9 mouse cellular contexts compared by ENCODE assay signal in genomic region chr17:29056699-29057151, GRCm38 (mm10). TPM values are rescaled to one million over a fixed set of nuclear protein-coding genes. Genes with fewer than 3 reads are reported as not detected.
DNase-seq lines count a peak whose midpoint lies in the region; ATAC-seq and TF ChIP-seq lines count a peak whose summit lies in the region.
"Had no signal": no experiment of that assay in that cellular context is flagged by ENCODE, and none has a peak within 500 bp of the region (broad histone marks: within the 10 kb centered on the region; RNA-seq: fewer than 3 reads in every experiment).

No protein-coding gene starts in this region.

- no peak for TF ChIP-seq CTCF in layer of hippocampus, adult 2 months (conservative IDR thresholded peaks at IDR 0.05)

- H3K27ac ChIP-seq in intestine, embryonic 15.5 days: 0 out of 2 replicates have a peak overlapping the region, but pooled peaks have one; percentile 27
- no peak overlapping the region for H3K27ac ChIP-seq in intestine, embryonic 16.5 days (ENCODE audit: low read length)
- peak overlapping the region; percentile 3; the same call in 1 of the 2 replicates for H3K27ac ChIP-seq in forebrain, embryonic 16.5 days (ENCODE audit: low read length)
- H3K27ac ChIP-seq in neural tube, embryonic 13.5 days (replicated peaks): peak overlapping the region; percentile 61
- H3K27ac ChIP-seq in layer of hippocampus, adult 2 months: no peak overlapping the region

- H3K4me2 ChIP-seq in intestine, embryonic 15.5 days (replicated peaks): no peak overlapping the region; the same call in 1 of the 2 replicates
- H3K4me2 ChIP-seq in intestine, embryonic 16.5 days (ENCODE audit: low read depth, low read length): no peak overlapping the region
- no peak overlapping the region for H3K4me2 ChIP-seq in forebrain, embryonic 16.5 days (ENCODE audit: low read length)
- H3K4me2 ChIP-seq in neural tube, embryonic 13.5 days: peak overlapping the region; percentile 24; the same call in 1 of the 2 replicates

- WGBS in intestine, embryonic 15.5 days: 13% methylated on average over 8 of the region's 8 CpGs
- WGBS in intestine, embryonic 16.5 days: 14% methylated on average over 8 of the region's 8 CpGs
- WGBS in forebrain, embryonic 16.5 days: 4% methylated on average over 8 of the region's 8 CpGs
- 4% methylated on average over 8 of the region's 8 CpGs for WGBS in neural tube, embryonic 13.5 days

- no peak overlapping the region for H3K9ac ChIP-seq in intestine, embryonic 15.5 days
- no peak overlapping the region for H3K9ac ChIP-seq in intestine, embryonic 16.5 days (ENCODE audit: low read depth, low read length)
- H3K9ac ChIP-seq in forebrain, embryonic 16.5 days (replicated peaks; ENCODE audit: low read depth, low read length): no peak overlapping the region
- H3K9ac ChIP-seq in neural tube, embryonic 13.5 days: peak overlapping the region; percentile 5; the same call in 1 of the 2 replicates

- peaks cover 26% of the 10 kb centered on the region for H3K4me1 ChIP-seq in intestine, embryonic 15.5 days (replicated peaks)
- H3K4me1 ChIP-seq in intestine, embryonic 16.5 days (ENCODE audit: control insufficient read depth, insufficient read depth, low read length): peaks cover 31% of the 10 kb centered on the region
- H3K4me1 ChIP-seq in forebrain, embryonic 16.5 days (replicated peaks; ENCODE audit: control insufficient read depth, insufficient read depth, low read length): peaks cover 9% of the 10 kb centered on the region
- H3K4me1 ChIP-seq in neural tube, embryonic 13.5 days (replicated peaks): peaks cover 37% of the 10 kb centered on the region

- DNase-seq in R1 (ENCODE audit: low read depth, low spot score): peak; percentile 66
- no peak for DNase-seq in layer of hippocampus, adult 2 months (ENCODE audit: low spot score in 2 of 2)
- DNase-seq in c-Kit-positive CD71-positive TER-119-positive erythroid progenitor cells, embryonic 14.5 days (ENCODE audit: low spot score): no peak
- no peak for DNase-seq in gastrocnemius, adult 18-20 months (ENCODE audit: low spot score)
- DNase-seq: lung, postnatal 10 days had no signal

- H3K27me3 ChIP-seq in intestine, embryonic 15.5 days (replicated peaks): no peaks in the 10 kb centered on the region
- no peaks in the 10 kb centered on the region for H3K27me3 ChIP-seq in intestine, embryonic 16.5 days (replicated peaks; ENCODE audit: control insufficient read depth, insufficient read depth, low read length)
- H3K27me3 ChIP-seq in forebrain, embryonic 16.5 days (replicated peaks; ENCODE audit: control insufficient read depth, insufficient read depth, low read length): no peaks in the 10 kb centered on the region
- no peaks in the 10 kb centered on the region for H3K27me3 ChIP-seq in neural tube, embryonic 13.5 days

- peak; percentile 52; the same call in 1 of the 2 replicates for ATAC-seq in intestine, embryonic 15.5 days
- ATAC-seq in intestine, embryonic 16.5 days: no peak
- ATAC-seq in forebrain, embryonic 16.5 days: 0 out of 2 replicates have a peak, but pooled peaks have one; percentile 43
- ATAC-seq in neural tube, embryonic 13.5 days (ENCODE audit: low read depth): peak; percentile 68

- no peak overlapping the region for H3K4me3 ChIP-seq in intestine, embryonic 15.5 days (replicated peaks)
- H3K4me3 ChIP-seq in intestine, embryonic 16.5 days (ENCODE audit: low read length): no peak overlapping the region
- no peak overlapping the region for H3K4me3 ChIP-seq in forebrain, embryonic 16.5 days (replicated peaks; ENCODE audit: low read length)
- H3K4me3 ChIP-seq in neural tube, embryonic 13.5 days: no peak overlapping the region
- no peak overlapping the region for H3K4me3 ChIP-seq in layer of hippocampus, adult 2 months

- no peaks in the 10 kb centered on the region for H3K9me3 ChIP-seq in intestine, embryonic 15.5 days
- no peaks in the 10 kb centered on the region for H3K9me3 ChIP-seq in intestine, embryonic 16.5 days (ENCODE audit: control insufficient read depth, low read length)
- no peaks in the 10 kb centered on the region for H3K9me3 ChIP-seq in forebrain, embryonic 16.5 days (ENCODE audit: control insufficient read depth, low read length)
- H3K9me3 ChIP-seq in neural tube, embryonic 13.5 days: no peaks in the 10 kb centered on the region

- no peaks in the 10 kb centered on the region for H3K36me3 ChIP-seq in intestine, embryonic 15.5 days
- no peaks in the 10 kb centered on the region for H3K36me3 ChIP-seq in intestine, embryonic 16.5 days (ENCODE audit: control insufficient read depth, insufficient read depth, low read length)
- H3K36me3 ChIP-seq in forebrain, embryonic 16.5 days (ENCODE audit: control insufficient read depth, insufficient read depth): no peaks in the 10 kb centered on the region
- H3K36me3 ChIP-seq in neural tube, embryonic 13.5 days: no peaks in the 10 kb centered on the region

RNA-seq across cellular contexts. Expression of gene Srsf3, which starts 24.3 kb away (rescaled TPM):
- polyA plus RNA-seq in intestine, embryonic 15.5 days (2015; fragmentation: Nextera tagmentation; extraction: Ambion mirVana): 485 and 544 TPM in 2 replicates
- 393 and 451 TPM in 2 replicates for polyA plus RNA-seq in intestine, embryonic 16.5 days (2015; fragmentation: Nextera tagmentation; extraction: Ambion mirVana)
- polyA plus RNA-seq in forebrain, embryonic 16.5 days (2015; fragmentation: Nextera tagmentation; extraction: Ambion mirVana): 571 and 653 TPM in 2 replicates
- 513 and 586 TPM in 2 replicates for polyA plus RNA-seq in neural tube, embryonic 13.5 days (2015; fragmentation: Nextera tagmentation; extraction: Ambion mirVana)
- 100 to 1,000 TPM; 125 to 130 TPM for total RNA-seq in layer of hippocampus, adult 2 months (2021)
- total RNA-seq in gastrocnemius, adult 18-20 months (2021): 10 to 100 TPM; 37.4 to 48.6 TPM

RNA-seq across cellular contexts. Expression of gene Cdkn1a, which starts 34.1 kb away (rescaled TPM):
- polyA plus RNA-seq in intestine, embryonic 15.5 days (2015; fragmentation: Nextera tagmentation; extraction: Ambion mirVana): 92.2 and 98.3 TPM in 2 replicates
- 107 and 114 TPM in 2 replicates for polyA plus RNA-seq in intestine, embryonic 16.5 days (2015; fragmentation: Nextera tagmentation; extraction: Ambion mirVana)
- polyA plus RNA-seq in forebrain, embryonic 16.5 days (2015; fragmentation: Nextera tagmentation; extraction: Ambion mirVana): 37.9 and 52.0 TPM in 2 replicates
- polyA plus RNA-seq in neural tube, embryonic 13.5 days (2015; fragmentation: Nextera tagmentation; extraction: Ambion mirVana): 47.2 and 51.0 TPM in 2 replicates
- 10 to 100 TPM in 1 of 2 experiments, 1 to 10 TPM in 1; 8.2 to 14.5 TPM for total RNA-seq in layer of hippocampus, adult 2 months (2021)
- 10 to 100 TPM; 31.9 to 63.3 TPM for total RNA-seq in gastrocnemius, adult 18-20 months (2021)

RNA-seq across cellular contexts. Expression of gene Stk38, which starts 48.9 kb away (rescaled TPM):
- 90.0 and 90.7 TPM in 2 replicates for polyA plus RNA-seq in intestine, embryonic 15.5 days (2015; fragmentation: Nextera tagmentation; extraction: Ambion mirVana)
- 98.3 and 104 TPM in 2 replicates for polyA plus RNA-seq in intestine, embryonic 16.5 days (2015; fragmentation: Nextera tagmentation; extraction: Ambion mirVana)
- polyA plus RNA-seq in forebrain, embryonic 16.5 days (2015; fragmentation: Nextera tagmentation; extraction: Ambion mirVana): 129 and 136 TPM in 2 replicates
- 113 and 116 TPM in 2 replicates for polyA plus RNA-seq in neural tube, embryonic 13.5 days (2015; fragmentation: Nextera tagmentation; extraction: Ambion mirVana)
- total RNA-seq in layer of hippocampus, adult 2 months (2021): 10 to 100 TPM; 50.4 to 65.6 TPM
- 10 to 100 TPM; 20.2 to 22.4 TPM for total RNA-seq in gastrocnemius, adult 18-20 months (2021)

RNA-seq across cellular contexts. Expression of gene Rab44, which starts 57.2 kb away (rescaled TPM):
- polyA plus RNA-seq in intestine, embryonic 15.5 days (2015; fragmentation: Nextera tagmentation; extraction: Ambion mirVana): 0.53 and 0.61 TPM in 2 replicates
- 0.34 and 0.70 TPM in 2 replicates for polyA plus RNA-seq in intestine, embryonic 16.5 days (2015; fragmentation: Nextera tagmentation; extraction: Ambion mirVana)
- polyA plus RNA-seq in forebrain, embryonic 16.5 days (2015; fragmentation: Nextera tagmentation; extraction: Ambion mirVana): not detected in 2 replicates
- polyA plus RNA-seq in neural tube, embryonic 13.5 days (2015; fragmentation: Nextera tagmentation; extraction: Ambion mirVana): 0.11 TPM in 1 of 2 replicates, not detected in the other
- total RNA-seq in layer of hippocampus, adult 2 months (2021): under 1 TPM in 1 of 2 experiments, not detected in 1; 0.17 TPM
- under 1 TPM; 0.31 to 0.34 TPM for total RNA-seq in gastrocnemius, adult 18-20 months (2021)

Comparison
In these comparisons a context has a peak if more than half of its experiments do, and no peak if none do; other contexts are left out.
1. H3K27ac ChIP-seq: peak in intestine, embryonic 15.5 days (single experiment), forebrain, embryonic 16.5 days (single experiment) and neural tube, embryonic 13.5 days (single experiment); none in intestine, embryonic 16.5 days (single experiment) and layer of hippocampus, adult 2 months (single experiment).